Mouse (Mus musculus) forebrain, embryonic 11.5 days (tissue): ENCODE data around the gene Foxm1. TPM values are rescaled to one million over a fixed set of nuclear protein-coding genes. Genes with fewer than 3 reads are reported as not detected.
"Not testable (repeated sequence)": the region's sequence is repeated elsewhere in the genome, so short reads cannot be mapped to it uniquely, and the experiment has no call there.

Experiments used
- ATAC-seq: fragments of 200-750 bp; cut with Nextera tagmentation; replicated peaks from 2 replicates; pipeline ENCODE4 v1.8.0; 2017; ENCODE audit warnings: moderate TSS enrichment; ENCODE audit not compliant: low FRiP score
- DNase-seq: peaks from one replicate; pipeline ENCODE4 v3.0.0-alpha.2; 2017; ENCODE audit warnings: low spot score
- H3K27ac ChIP-seq: fragments of 300-500 bp; sonication (generic); 2 replicates; pipeline ENCODE4 v1.5.1; 2014; ENCODE audit warnings: low read depth, low read length
- H3K27me3 ChIP-seq: fragments of 300-500 bp; sonication (generic); 2 replicates; pipeline ENCODE4 v1.6.1; 2014; ENCODE audit warnings: mild to moderate bottlenecking, low read length, mixed read lengths; ENCODE audit not compliant: control insufficient read depth, insufficient read depth
- H3K36me3 ChIP-seq: fragments of 300-500 bp; sonication (generic); 2 replicates; pipeline ENCODE4 v1.6.1; 2014; ENCODE audit warnings: mild to moderate bottlenecking, low read length, moderate library complexity, mixed read lengths; ENCODE audit not compliant: control insufficient read depth, insufficient read depth
- H3K4me1 ChIP-seq: fragments of 300-500 bp; sonication (generic); replicated peaks from 2 replicates; pipeline ENCODE4 v1.6.1; 2014; ENCODE audit warnings: low read length, mixed read lengths; ENCODE audit not compliant: control insufficient read depth, insufficient read depth
- H3K4me2 ChIP-seq: fragments of 300-500 bp; sonication (generic); 2 replicates; pipeline ENCODE4 v1.6.1; 2014; ENCODE audit warnings: low read depth, mild to moderate bottlenecking, low read length, moderate library complexity, mixed read lengths; ENCODE audit not compliant: severe bottlenecking
- H3K4me3 ChIP-seq: fragments of 300-500 bp; sonication (generic); 2 replicates; pipeline ENCODE4 v1.5.1; 2014; ENCODE audit warnings: low read depth, low read length
- H3K9ac ChIP-seq: fragments of 300-500 bp; sonication (generic); 2 replicates; pipeline ENCODE4 v1.6.1; 2014; ENCODE audit warnings: low read length
- H3K9me3 ChIP-seq: fragments of 300-500 bp; sonication (generic); 2 replicates; pipeline ENCODE4 v1.6.1; 2016; ENCODE audit warnings: low read length, mixed read lengths; ENCODE audit not compliant: control insufficient read depth
- WGBS: fragments of 180-500 bp; shearing (Covaris S2); extraction: QIAGEN DNeasy Blood & Tissue Kit; methylation state at CpG from one replicate; pipeline ENCODE4 v1.1.7; 2014; 5-methylcytosine and 5-hydroxymethylcytosine counted together
- polyA plus RNA-seq: library from polyadenylated mRNA; unstranded; fragments of >200 nt; fragmentation: Nextera tagmentation; extraction: Ambion mirVana; gene quantifications from 2 replicates; pipeline ENCODE4 v1.2.1, GENCODE M21; 2014

Gene Foxm1
- polyA plus RNA-seq, 1 experiment from 2014 or later: 91.9 TPM

DNA sequence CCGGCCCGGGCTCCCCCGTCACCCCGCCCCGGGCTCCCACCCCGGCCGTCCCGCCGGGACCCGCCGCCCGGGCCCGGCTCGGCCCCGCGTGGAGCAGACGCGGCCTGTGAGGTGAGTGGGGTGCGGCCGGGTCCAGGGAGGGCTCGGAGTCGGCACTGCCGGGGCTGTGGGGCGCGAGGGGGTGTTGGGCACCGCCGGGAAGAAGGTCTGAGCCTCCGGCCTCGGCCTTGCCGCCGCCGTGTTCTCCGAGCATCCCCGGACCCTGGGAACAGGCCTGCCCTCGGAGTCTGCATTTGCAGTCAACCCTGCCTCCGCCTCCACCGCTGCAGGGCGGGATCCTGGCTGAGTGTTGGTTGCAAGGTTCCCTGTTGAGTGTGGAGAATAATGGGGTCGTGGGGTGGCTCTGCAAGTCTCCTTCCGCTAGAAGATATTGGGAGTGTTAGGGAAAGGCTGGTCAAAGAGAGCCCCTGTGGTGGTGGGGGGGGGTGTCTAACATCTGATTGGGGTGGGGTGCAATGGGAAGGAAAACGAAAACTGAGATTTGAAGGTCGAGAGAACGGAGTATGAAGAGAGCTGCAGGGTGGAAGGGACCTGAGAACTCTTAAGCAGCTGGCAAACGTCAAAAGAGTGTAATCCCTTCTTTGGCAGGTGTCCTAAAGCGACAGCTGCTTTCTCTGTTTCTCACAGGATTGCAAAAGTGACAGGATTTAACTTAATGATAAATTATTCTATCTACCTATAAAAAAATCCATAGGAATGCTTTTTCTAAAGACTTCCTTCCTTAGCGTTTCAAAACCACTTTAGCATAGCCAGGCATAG is 449 bp downstream of the Foxm1 start:
- Histone ChIP-seq H3K4me2 (peak overlapping the region; percentile 58), H3K4me3 (peak overlapping the region; percentile 94), H3K27me3 (no peaks in the 10 kb centered on the region), H3K9ac (peak overlapping the region; percentile 95), H3K27ac (peak overlapping the region; percentile 91), H3K36me3 (peaks cover 6% of the 10 kb centered on the region), H3K4me1 (peaks cover 8% of the 10 kb centered on the region), H3K9me3 (no peaks in the 10 kb centered on the region)
- WGBS: 2% methylated on average over 46 of the region's 46 CpGs
- ATAC-seq (no peak; the same call in 1 of the 2 replicates), DNase-seq (no peak)

DNA sequence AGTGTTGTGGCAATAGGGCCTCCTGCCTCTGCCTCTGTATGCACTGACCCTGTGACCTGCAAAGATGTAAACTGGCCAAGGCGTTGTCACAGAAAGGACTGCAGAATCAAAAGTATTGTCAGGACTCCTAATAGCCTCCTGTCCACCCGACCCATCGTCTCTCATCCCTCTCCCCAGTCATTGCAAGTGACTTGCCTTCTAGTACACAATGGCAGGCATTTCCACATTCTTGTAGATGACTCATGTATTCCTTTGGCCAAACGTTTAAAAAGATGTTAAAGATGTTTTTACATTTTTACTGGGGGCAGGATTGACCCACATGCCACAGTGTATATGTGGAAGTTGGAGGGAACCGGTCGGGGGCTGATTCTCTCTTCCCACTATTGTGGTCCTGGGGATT is 2.0 kb downstream of the Foxm1 start:
- DNase-seq (no peak), ATAC-seq (no peak)
- Histone ChIP-seq H3K4me2 (0 out of 2 replicates have a peak overlapping the region, but pooled peaks have one; percentile 3), H3K4me3 (no peak overlapping the region), H3K27me3 (no peaks in the 10 kb centered on the region), H3K27ac (no peak overlapping the region), H3K4me1 (peaks cover 8% of the 10 kb centered on the region), H3K9me3 (no peaks in the 10 kb centered on the region), H3K36me3 (peaks cover 13% of the 10 kb centered on the region), H3K9ac (no peak overlapping the region; the same call in 1 of the 2 replicates)
- WGBS: 85% methylated on average over 6 of the region's 6 CpGs

DNA sequence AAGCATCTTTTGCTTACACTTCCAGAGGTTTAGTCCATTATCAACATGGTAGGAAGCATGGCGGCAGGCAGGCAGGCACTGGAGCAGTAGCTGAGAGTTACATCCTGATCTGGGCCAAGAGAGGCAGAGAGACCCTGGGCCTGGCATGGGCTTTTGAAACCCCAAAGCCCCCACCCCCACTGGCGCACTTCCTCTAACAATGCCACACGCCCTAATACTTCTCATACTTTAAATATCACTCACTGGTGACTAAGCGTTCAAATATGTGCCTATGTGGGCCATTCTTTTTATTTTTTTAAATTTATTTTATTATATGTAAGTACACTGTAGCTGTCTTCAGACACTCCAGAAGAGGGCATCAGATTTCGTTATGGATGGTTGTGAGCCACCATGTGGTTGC is 3.7 kb downstream of the Foxm1 start:
- WGBS: 94% methylated on average over 5 of the region's 5 CpGs
- Histone ChIP-seq H3K27ac (no peak overlapping the region), H3K9ac (no peak overlapping the region), H3K4me1 (peaks cover 3% of the 10 kb centered on the region; the same call in 1 of the 2 replicates), H3K36me3 (peaks cover 25% of the 10 kb centered on the region), H3K4me2 (no peak overlapping the region), H3K27me3 (no peaks in the 10 kb centered on the region), H3K4me3 (no peak overlapping the region), H3K9me3 (no peaks in the 10 kb centered on the region)
- DNase-seq: no peak
- no peak for ATAC-seq

DNA sequence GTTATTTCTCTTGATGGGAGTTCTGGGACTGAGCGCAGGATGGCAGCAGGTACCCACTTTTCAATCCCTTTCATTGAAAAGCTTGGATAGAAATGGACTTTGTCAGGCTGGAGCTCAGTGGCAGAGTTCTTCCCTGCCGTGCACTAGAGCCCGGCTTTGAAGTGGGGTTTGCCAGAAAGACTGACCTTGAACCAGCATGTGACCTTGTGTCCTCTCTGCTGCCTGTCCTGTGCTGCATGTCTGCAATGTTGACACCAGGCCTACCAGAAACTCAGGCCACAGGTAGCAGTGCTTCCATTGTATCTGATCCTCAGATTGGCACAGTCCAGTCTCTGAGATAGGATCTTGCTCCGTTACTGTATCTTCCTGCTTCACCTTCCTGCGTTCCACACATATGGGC is 7.3 kb downstream of the Foxm1 start:
- Histone ChIP-seq H3K9me3 (no peaks in the 10 kb centered on the region), H3K9ac (no peak overlapping the region), H3K4me2 (no peak overlapping the region), H3K27ac (no peak overlapping the region), H3K4me3 (no peak overlapping the region), H3K4me1 (peaks cover 6% of the 10 kb centered on the region; the same call in 1 of the 2 replicates), H3K27me3 (no peaks in the 10 kb centered on the region), H3K36me3 (peaks cover 45% of the 10 kb centered on the region)
- WGBS: 94% methylated on average over 5 of the region's 5 CpGs
- ATAC-seq (no peak), DNase-seq (no peak)

DNA sequence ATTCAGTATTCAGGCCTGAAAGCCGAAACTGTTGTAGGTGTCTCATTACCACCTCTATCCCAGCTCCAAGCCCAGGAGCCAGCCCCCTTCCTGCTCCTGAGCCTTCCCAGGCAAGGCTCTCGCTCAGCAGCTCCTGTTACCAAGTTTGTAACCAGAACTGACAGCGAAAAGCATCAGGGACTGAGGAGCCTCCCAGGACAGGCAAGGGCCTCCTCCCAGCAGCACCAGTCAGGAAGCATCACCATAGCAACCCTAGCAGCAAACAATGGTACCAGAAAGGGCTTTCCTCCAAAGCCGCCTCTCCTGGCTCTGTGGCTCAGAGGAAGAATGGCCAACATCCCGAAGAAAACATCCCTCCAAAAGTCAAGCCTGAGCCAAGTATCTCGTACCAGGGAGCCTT is 12.4 kb downstream of the Foxm1 start, which contains the start of the genes Tex52 and Gm44596:
TSS of gene Tex52 (plus strand) at position 265 of the 400 bp plus-strand sequence.
TSS of gene Gm44596 (plus strand) at position 312 of the 400 bp plus-strand sequence.
- H3K36me3 ChIP-seq: peaks cover 30% of the 10 kb centered on the region

DNA sequence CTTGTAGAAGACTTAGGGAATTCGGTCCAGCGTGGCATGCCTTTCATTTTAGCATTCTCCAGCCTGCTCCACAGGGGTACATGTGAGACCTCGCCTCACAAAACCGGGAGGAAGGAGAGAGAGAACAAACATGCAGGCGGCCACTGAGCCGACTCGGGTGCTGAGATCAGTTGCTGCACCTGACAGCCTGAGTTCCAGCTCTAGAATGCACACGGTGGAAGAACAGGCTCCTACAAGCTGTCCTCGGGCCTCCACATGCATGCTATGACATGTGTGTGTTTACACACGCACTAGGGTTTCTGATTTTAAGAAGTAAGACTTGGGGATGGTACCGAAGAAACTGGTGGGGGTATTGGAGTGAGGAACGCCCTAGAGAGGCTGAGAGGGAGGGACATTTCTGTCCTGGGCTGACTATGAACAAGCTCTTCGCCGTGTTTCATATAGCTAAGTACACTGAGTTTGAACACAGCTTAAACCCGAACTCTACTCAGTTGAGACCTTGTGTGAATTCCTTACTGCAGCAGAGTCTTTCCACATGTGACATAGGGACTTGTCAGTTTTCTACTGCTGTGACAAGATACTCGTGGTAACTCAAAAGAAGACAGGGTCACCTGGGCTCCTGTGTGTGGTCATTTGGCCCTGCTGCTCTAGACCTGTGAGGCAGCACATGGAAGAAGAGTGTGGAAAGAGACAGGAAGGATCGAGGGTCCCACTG is 13.8 kb downstream of the Foxm1 start:
- Histone ChIP-seq H3K36me3 (peaks cover 19% of the 10 kb centered on the region), H3K27me3 (no peaks in the 10 kb centered on the region)
- 92% methylated on average over 17 of the region's 17 CpGs for WGBS

More for the DNA sequence above, 12.4 kb downstream of the Foxm1 start, which contains the start of the genes Tex52 and Gm44596:
- Histone ChIP-seq H3K4me1 (peaks cover 7% of the 10 kb centered on the region; the same call in 1 of the 2 replicates), H3K4me2 (no peak within 1 kb of the TSS), H3K27me3 (no peaks in the 10 kb centered on the region), H3K9me3 (no peaks in the 10 kb centered on the region), H3K9ac (no peak within 1 kb of the TSS), H3K4me3 (no peak within 1 kb of the TSS), H3K27ac (no peak within 1 kb of the TSS)
- DNase-seq: peak; percentile 64
- WGBS: 20% methylated on average over 6 of the region's 6 CpGs
- ATAC-seq: peak; percentile 79

DNA sequence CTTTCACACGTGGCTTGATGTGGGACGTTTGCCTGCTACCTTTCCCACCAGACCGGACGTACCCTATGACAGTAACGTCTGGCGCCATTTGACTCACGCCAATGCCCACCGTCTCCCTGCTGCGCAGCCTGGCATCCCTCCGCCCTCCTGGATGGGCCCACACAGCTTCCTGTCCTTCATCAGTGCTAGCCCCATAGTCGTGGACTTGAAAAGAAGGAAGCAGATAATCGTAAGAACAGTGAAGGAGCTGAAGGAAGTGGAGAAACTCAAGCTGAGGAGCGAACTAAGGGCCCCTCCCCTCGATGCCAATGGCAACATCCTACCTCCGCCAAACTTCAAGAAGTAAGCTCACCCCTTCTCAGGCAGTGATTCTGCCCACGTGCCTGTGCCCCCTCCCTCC is 16.9 kb downstream of the Foxm1 start:
- 86% methylated on average over 16 of the region's 16 CpGs for WGBS
- Histone ChIP-seq H3K9me3 (no peaks in the 10 kb centered on the region), H3K4me3 (no peak overlapping the region), H3K4me1 (peaks cover 6% of the 10 kb centered on the region; the same call in 1 of the 2 replicates), H3K27me3 (no peaks in the 10 kb centered on the region), H3K27ac (no peak overlapping the region), H3K9ac (no peak overlapping the region), H3K4me2 (no peak overlapping the region), H3K36me3 (no peaks in the 10 kb centered on the region; the same call in 1 of the 2 replicates)
- DNase-seq: no peak
- no peak for ATAC-seq

More for the DNA sequence above, 13.8 kb downstream of the Foxm1 start:
- Histone ChIP-seq H3K4me3 (no peak overlapping the region), H3K4me2 (no peak overlapping the region), H3K9ac (no peak overlapping the region), H3K4me1 (peaks cover 7% of the 10 kb centered on the region; the same call in 1 of the 2 replicates), H3K27ac (no peak overlapping the region), H3K9me3 (no peaks in the 10 kb centered on the region)
- DNase-seq (no peak), ATAC-seq (no peak)

DNA sequence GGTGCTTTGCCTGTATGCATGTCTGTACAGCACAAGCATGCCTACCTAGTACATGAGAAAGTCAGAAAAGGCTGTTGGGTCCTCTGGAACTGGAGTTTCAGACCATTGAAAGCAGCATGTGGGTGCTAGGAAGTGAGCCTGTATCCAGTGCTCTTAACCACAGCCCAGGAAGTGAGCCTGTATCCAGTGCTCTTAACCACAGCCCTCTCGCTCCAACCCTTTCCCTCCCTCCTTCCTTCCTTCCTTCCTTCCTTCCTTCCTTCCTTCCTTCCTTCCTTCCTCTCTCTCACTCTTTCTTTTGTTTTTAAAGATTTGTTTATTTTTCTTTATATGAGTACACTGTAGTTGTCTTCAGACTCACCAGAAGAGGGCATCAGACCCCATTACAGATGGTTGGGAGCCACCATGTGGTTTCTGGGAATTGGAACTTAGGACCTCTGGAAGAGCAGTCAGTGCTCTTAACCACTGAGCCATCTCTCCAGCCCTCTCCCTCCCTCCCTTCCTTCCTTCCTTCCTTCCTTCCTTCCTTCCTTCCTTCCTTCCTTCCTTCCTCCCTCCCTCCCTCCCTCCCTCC is 17.9 kb downstream of the Foxm1 start:
- H3K27ac ChIP-seq, DNase-seq, H3K4me1 ChIP-seq, H3K27me3 ChIP-seq, ATAC-seq, H3K4me2 ChIP-seq, H3K9ac ChIP-seq, H3K9me3 ChIP-seq, H3K4me3 ChIP-seq, H3K36me3 ChIP-seq: not testable (repeated sequence)
- whole genome bisulfite sequencing: 80% methylated on average over 1 of the region's 1 CpGs
